Mouse (Mus musculus) liver, postnatal 0 days (tissue): ENCODE data around the gene Pdzd2.

ENCODE experiments used
- CTCF ChIP-seq: sonication (generic); IDR thresholded peaks from 2 replicates; pipeline ENCODE4 v1.5.1; 2016; ENCODE audit warnings: antibody characterized with exemption, low read depth
- EP300 ChIP-seq: IDR thresholded peaks from 2 replicates; pipeline ENCODE4 v1.6.1; 2016; ENCODE audit warnings: antibody characterized with exemption, low read depth, mild to moderate bottlenecking

DNA sequence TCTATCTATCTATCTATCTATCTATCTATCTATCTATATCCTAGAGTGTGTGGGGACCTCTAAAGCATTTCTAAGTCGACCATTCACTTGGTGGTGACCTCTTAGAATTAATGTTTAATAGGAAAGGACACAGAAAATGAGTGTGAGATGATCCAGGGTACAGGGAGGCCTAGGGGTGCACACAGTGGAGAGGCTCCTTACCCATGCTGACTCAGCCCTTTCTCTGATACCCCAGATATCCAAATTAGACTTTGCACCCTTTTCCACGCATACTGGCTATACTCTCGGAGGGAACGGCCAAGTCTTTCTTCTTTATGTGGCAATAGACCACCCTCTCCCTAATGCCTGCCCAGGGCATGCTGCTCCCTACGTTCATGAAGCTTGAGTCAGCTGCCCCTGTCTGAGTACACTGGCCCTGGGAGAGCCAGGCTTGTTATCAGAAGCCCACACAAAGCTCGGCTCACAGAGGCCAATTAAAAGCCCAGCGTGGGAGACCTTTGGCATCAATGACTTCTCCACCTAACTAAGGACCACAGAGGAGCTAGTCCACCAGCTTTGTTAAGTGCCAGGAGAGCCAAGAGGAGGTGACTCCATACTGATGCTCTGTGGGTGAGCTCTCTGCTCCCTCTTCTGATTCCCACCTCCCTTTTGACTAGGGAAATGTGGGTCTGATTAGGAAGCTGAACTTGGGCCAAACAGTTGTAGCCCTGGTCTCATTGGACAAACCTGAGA is 126.6 kb downstream of the Pdzd2 start:
- no peak for TF ChIP-seq CTCF
- TF ChIP-seq EP300, result no peak
